In genomic region chr14:23882001-23882400, GRCm38 (mm10) we compare ENCODE assay signal across 29 mouse cellular contexts.
DNase-seq lines count a peak whose midpoint lies in the region; ATAC-seq lines count a peak whose summit lies in the region.
"Had no signal": no experiment of that assay in that cellular context is flagged by ENCODE, and none has a peak within 500 bp of the region (broad histone marks: within the 10 kb centered on the region; RNA-seq: fewer than 3 reads in every experiment).

No protein-coding gene starts in this region.

- 76% methylated on average over 1 of the region's 1 CpGs for WGBS in heart, embryonic 10.5 days
- WGBS in hindbrain, embryonic 11.5 days = 52% methylated on average over 1 of the region's 1 CpGs

- H3K27me3 ChIP-seq in heart, embryonic 10.5 days (ENCODE audit: insufficient read depth, poor library complexity, severe bottlenecking) = peaks cover 5% of the 10 kb centered on the region; the same call in 1 of the 2 replicates
- H3K27me3 ChIP-seq in hindbrain, embryonic 11.5 days (ENCODE audit: control insufficient read depth, insufficient read depth, low read length) = no peaks in the 10 kb centered on the region
- H3K27me3 ChIP-seq: embryonic facial prominence, embryonic 12.5 days; hindbrain, embryonic 15.5 days; limb, embryonic 15.5 days; liver, embryonic 15.5 days; stomach, embryonic 15.5 days had no signal

- peaks cover 21% of the 10 kb centered on the region for H3K4me1 ChIP-seq in heart, embryonic 10.5 days
- no peaks in the 10 kb centered on the region for H3K4me1 ChIP-seq in hindbrain, embryonic 11.5 days (replicated peaks; ENCODE audit: control insufficient read depth, insufficient read depth, low read length)
- H3K4me1 ChIP-seq: hindbrain, embryonic 15.5 days; liver, embryonic 15.5 days had no signal

- H3K27ac ChIP-seq in heart, embryonic 10.5 days = no peak overlapping the region
- H3K27ac ChIP-seq in hindbrain, embryonic 11.5 days (ENCODE audit: low read depth, low read length) = no peak overlapping the region
- H3K27ac ChIP-seq: embryonic facial prominence, embryonic 12.5 days; hindbrain, embryonic 15.5 days; kidney, postnatal 0 days; limb, embryonic 10.5 days; limb, embryonic 15.5 days; liver, embryonic 15.5 days; stomach, embryonic 15.5 days had no signal

- DNase-seq in heart, adult 18-20 months = peak; percentile 26 to 46
- no peak for DNase-seq in heart, embryonic 10.5 days (ENCODE audit: low spot score)
- DNase-seq in urinary bladder, postnatal 14 days (ENCODE audit: low spot score) = peak; percentile 10
- DNase-seq in urinary bladder, postnatal 36 days (ENCODE audit: low spot score in 2 of 2) = no peak
- peak; percentile 45 to 59 for DNase-seq in gastrocnemius, postnatal 36 days
- DNase-seq in hindbrain, embryonic 11.5 days (ENCODE audit: low spot score) = no peak
- DNase-seq: adrenal gland, postnatal 10 days; cerebellum, adult 9-10 months; cerebellum, postnatal 36 days; embryo, embryonic 11 days; kidney, adult 2 months; layer of hippocampus, adult 9-11 months; lung, embryonic 14.5 days; lung, postnatal 14 days; midbrain, embryonic 14.5 days; retina, postnatal 1 day; right cerebral cortex, postnatal 14 days; thymus, adult 18-20 months; thymus, postnatal 36 days had no signal

- H3K9ac ChIP-seq in hindbrain, embryonic 11.5 days (ENCODE audit: low read depth, low read length) = no peak overlapping the region
- H3K9ac ChIP-seq: embryonic facial prominence, embryonic 12.5 days; hindbrain, embryonic 15.5 days; limb, embryonic 15.5 days; liver, embryonic 15.5 days; lung, embryonic 14.5 days; stomach, embryonic 15.5 days had no signal

- no peaks in the 10 kb centered on the region for H3K9me3 ChIP-seq in heart, embryonic 10.5 days
- H3K9me3 ChIP-seq in hindbrain, embryonic 11.5 days (ENCODE audit: control insufficient read depth, low read length) = no peaks in the 10 kb centered on the region
- H3K9me3 ChIP-seq: embryonic facial prominence, embryonic 12.5 days; hindbrain, embryonic 15.5 days; limb, embryonic 10.5 days; limb, embryonic 15.5 days; liver, embryonic 15.5 days; stomach, embryonic 15.5 days had no signal

- intact Hi-C loops in gastrocnemius, postnatal 36 days (cut with DNase I) = no loop called here

- no peak overlapping the region for H3K4me3 ChIP-seq in heart, embryonic 10.5 days
- H3K4me3 ChIP-seq in hindbrain, embryonic 11.5 days (ENCODE audit: low read depth, low read length) = no peak overlapping the region
- H3K4me3 ChIP-seq: embryonic facial prominence, embryonic 12.5 days; hindbrain, embryonic 15.5 days; limb, embryonic 10.5 days; limb, embryonic 15.5 days; liver, embryonic 15.5 days; stomach, embryonic 15.5 days had no signal

- no peaks in the 10 kb centered on the region for H3K36me3 ChIP-seq in heart, embryonic 10.5 days
- no peaks in the 10 kb centered on the region for H3K36me3 ChIP-seq in hindbrain, embryonic 11.5 days (ENCODE audit: control insufficient read depth, insufficient read depth, low read length)
- H3K36me3 ChIP-seq: embryonic facial prominence, embryonic 12.5 days; hindbrain, embryonic 15.5 days; limb, embryonic 10.5 days; limb, embryonic 15.5 days; liver, embryonic 15.5 days; stomach, embryonic 15.5 days had no signal

- ATAC-seq in hindbrain, embryonic 11.5 days (ENCODE audit: low FRiP score) = no peak
- no peak for ATAC-seq in erythroid progenitor cell, adult 5-6 weeks (replicated peaks; ENCODE audit: low FRiP score, poor library complexity, severe bottlenecking)
- ATAC-seq: forebrain, embryonic 16.5 days; Patski had no signal

- H3K4me2 ChIP-seq in hindbrain, embryonic 11.5 days (replicated peaks; ENCODE audit: low read depth, low read length) = no peak overlapping the region
- H3K4me2 ChIP-seq: embryonic facial prominence, embryonic 12.5 days; hindbrain, embryonic 15.5 days; limb, embryonic 15.5 days; liver, embryonic 15.5 days; lung, embryonic 14.5 days; stomach, embryonic 15.5 days had no signal

Comparison
In these comparisons a context has a peak if more than half of its experiments do, and no peak if none do; other contexts are left out.
1. DNase-seq: peak in heart, adult 18-20 months (2 of 2), urinary bladder, postnatal 14 days (single experiment) and gastrocnemius, postnatal 36 days (2 of 2); none in heart, embryonic 10.5 days (single experiment), urinary bladder, postnatal 36 days (0 of 2) and hindbrain, embryonic 11.5 days (single experiment).